Mouse (Mus musculus) cerebellum, adult 18-20 months (tissue): ENCODE data around the gene Nup54.

Source experiments
- DNase-seq, 2 experiments: peaks; one replicate each; pipeline ENCODE4 v3.0.0; 2021

Nup54 gene

GRCm38 (mm10) chr5:92435025-92435584, at the start of gene Nup54:
Gene Nup54, minus strand, starts transcription at chr5:92435219.
- DNase-seq = peak; percentile 93 to 97

- no peak for DNase-seq
Measured at GRCm38 (mm10) chr5:92472863-92473262, 37.8 kb upstream of the Nup54 start.

GRCm38 (mm10) chr5:92471531-92471930, 36.5 kb upstream of the Nup54 start:
- DNase-seq = no peak

- peak; percentile 46 to 56 for DNase-seq
Measured at GRCm38 (mm10) chr5:92469201-92470130, 34.4 kb upstream of the Nup54 start.

GRCm38 (mm10) chr5:92468234-92468633, 33.2 kb upstream of the Nup54 start:
- no peak for DNase-seq

GRCm38 (mm10) chr5:92467102-92467766, 32.2 kb upstream of the Nup54 start:
- DNase-seq = no peak

GRCm38 (mm10) chr5:92465511-92465910, 30.5 kb upstream of the Nup54 start:
- DNase-seq = no peak

GRCm38 (mm10) chr5:92461321-92461720, 26.3 kb upstream of the Nup54 start:
- peak; percentile 70 to 72 for DNase-seq

GRCm38 (mm10) chr5:92458726-92459125, 23.7 kb upstream of the Nup54 start:
- no peak for DNase-seq

- DNase-seq = no peak
Measured at GRCm38 (mm10) chr5:92457410-92457809, 22.4 kb upstream of the Nup54 start.

- DNase-seq = no peak
Measured at GRCm38 (mm10) chr5:92452876-92453275, 17.9 kb upstream of the Nup54 start.

GRCm38 (mm10) chr5:92446736-92447135, 11.7 kb upstream of the Nup54 start:
- no peak for DNase-seq

- DNase-seq = no peak
Measured at GRCm38 (mm10) chr5:92445016-92445415, 10.0 kb upstream of the Nup54 start.

- no peak for DNase-seq
Measured at GRCm38 (mm10) chr5:92442914-92443313, 7.9 kb upstream of the Nup54 start.

- DNase-seq = no peak
Measured at GRCm38 (mm10) chr5:92441494-92441893, 6.5 kb upstream of the Nup54 start.

GRCm38 (mm10) chr5:92438540-92438939, 3.5 kb upstream of the Nup54 start:
- DNase-seq = no peak

GRCm38 (mm10) chr5:92434571-92434985, 441 bp downstream of the Nup54 start:
- no peak for DNase-seq

- no peak for DNase-seq
Measured at GRCm38 (mm10) chr5:92434070-92434469, 949 bp downstream of the Nup54 start.

- no peak for DNase-seq
Measured at GRCm38 (mm10) chr5:92431611-92432010, 3.4 kb downstream of the Nup54 start.

- DNase-seq = peak in 1 of 2 experiments; percentile 17
Measured at GRCm38 (mm10) chr5:92430723-92431122, 4.3 kb downstream of the Nup54 start.

- DNase-seq = no peak
Measured at GRCm38 (mm10) chr5:92424126-92424525, 10.9 kb downstream of the Nup54 start.

GRCm38 (mm10) chr5:92413982-92414375, 21.0 kb downstream of the Nup54 start:
- DNase-seq = no peak

- DNase-seq = no peak
Measured at GRCm38 (mm10) chr5:92413271-92413981, 21.6 kb downstream of the Nup54 start.
